Mouse (Mus musculus) small intestine, adult 2 months (tissue): ENCODE data around the gene Xpo4.

Source experiments
- CTCF ChIP-seq: fragments of 200-500 bp; IDR thresholded peaks from 2 replicates; pipeline ENCODE4 v1.5.1; 2012; ENCODE audit warnings: low read depth, mild to moderate bottlenecking, control low read depth, inconsistent platforms, low read length, moderate library complexity, mixed read lengths; ENCODE audit not compliant: insufficient replicate concordance, insufficient read length; ENCODE audit errors: extremely low read depth
- POLR2A ChIP-seq: fragments of 200-500 bp; IDR thresholded peaks from 2 replicates; pipeline ENCODE4 v1.6.1; 2012; ENCODE audit warnings: low read depth, mild to moderate bottlenecking, control low read depth, inconsistent platforms, low read length, moderate library complexity

DNA sequence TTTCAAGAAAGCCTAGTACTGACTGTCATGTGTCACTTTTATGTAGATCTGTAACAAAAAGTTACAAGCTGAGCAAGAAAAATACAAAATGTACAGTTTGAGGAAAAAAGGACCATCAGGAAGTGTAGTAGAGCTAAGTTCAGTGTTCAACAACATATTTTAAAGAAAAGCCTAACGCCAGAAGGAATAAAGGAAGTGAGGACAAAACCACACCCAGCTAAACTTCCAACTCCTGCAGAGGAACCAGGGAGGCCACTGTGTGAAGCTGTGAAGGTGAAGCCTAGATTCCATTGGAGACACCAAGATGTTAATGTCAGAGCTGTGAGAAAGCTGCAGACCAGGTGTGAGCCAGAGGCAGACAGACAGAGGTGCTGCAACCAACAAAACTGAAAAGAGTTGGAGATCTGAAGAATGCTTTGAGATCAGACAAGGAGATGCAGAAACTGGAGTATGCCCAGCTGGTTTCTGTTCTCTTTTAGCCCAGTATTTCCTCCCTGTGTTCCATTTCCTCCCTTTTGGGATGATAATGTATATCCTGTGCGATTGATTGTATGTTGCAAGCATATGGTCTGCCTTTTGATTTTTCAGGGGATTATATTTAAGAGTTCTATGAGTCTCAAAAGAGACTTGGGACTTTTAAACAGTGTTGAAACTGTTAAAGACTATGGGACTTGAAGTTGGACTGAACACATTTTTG lies 88.7 kb downstream of the Xpo4 start:
- TF ChIP-seq CTCF = no peak
- no peak for TF ChIP-seq POLR2A
